Mouse (Mus musculus) T-helper 17 cell (primary cell): ENCODE measurements around the gene Usp49.

Experiments used
- in situ Hi-C, 2 experiments: fragments of 300-600 bp; cut with MboI, MseI; formaldehyde crosslinking; loops; 1 replicate in 1 of 2; 2 replicates in 1 of 2; pipeline ENCODE4 v1.15.1; 2025; ENCODE audit warnings: high pct_unique_total_duplicates in 2 of 2

Gene Usp49

GRCm38 (mm10) chr17:47730633-47731575 lies 100.4 kb downstream of the Usp49 start:
- in situ Hi-C loops, result no loop called here

- in situ Hi-C loops, result no loop called here
These were observed 105.1 kb downstream of the Usp49 start for GRCm38 (mm10) chr17:47735553-47736100.
